Mouse (Mus musculus): ENCODE results near the gene Tbcd. TPM values are rescaled to one million over a fixed set of nuclear protein-coding genes. Genes with fewer than 3 reads are reported as not detected.

Tbcd gene
- polyA plus RNA-seq, 1 experiment from 2014 or later: 40.8 TPM

- Histone ChIP-seq H3K4me1 (ENCODE audit: insufficient read depth, low read length) (no peaks in the 10 kb centered on the region), H3K9me3 (ENCODE audit: low read length) (no peaks in the 10 kb centered on the region), H3K36me3 (ENCODE audit: insufficient read depth, low read length) (peaks cover 11% of the 10 kb centered on the region), H3K27me3 (ENCODE audit: insufficient read depth, low read length) (no peaks in the 10 kb centered on the region), H3K4me2 (replicated peaks; ENCODE audit: low read depth, low read length) (no peak overlapping the region), H3K4me3 (ENCODE audit: low read length) (no peak overlapping the region), H3K9ac (replicated peaks; ENCODE audit: low read length) (no peak overlapping the region), H3K27ac (ENCODE audit: low read length) (no peak overlapping the region)
- ATAC-seq (ENCODE audit: low FRiP score, low TSS enrichment): no peak
- WGBS: 82% methylated on average over 2 of the region's 2 CpGs
Observed at GRCm38 (mm10) chr11:121641501-121642145, 189.9 kb downstream of the Tbcd start.

GRCm38 (mm10) chr11:121645394-121645793, 193.6 kb downstream of the Tbcd start:
- H3K27ac ChIP-seq (ENCODE audit: low read length): no peak overlapping the region
- H3K4me1 ChIP-seq (ENCODE audit: insufficient read depth, low read length): no peaks in the 10 kb centered on the region
- no peak for ATAC-seq (ENCODE audit: low FRiP score, low TSS enrichment)
- H3K4me2 ChIP-seq (replicated peaks; ENCODE audit: low read depth, low read length): no peak overlapping the region
- H3K9me3 ChIP-seq (ENCODE audit: low read length): no peaks in the 10 kb centered on the region
- no peak overlapping the region for H3K4me3 ChIP-seq (ENCODE audit: low read length)
- no peaks in the 10 kb centered on the region for H3K27me3 ChIP-seq (ENCODE audit: insufficient read depth, low read length)
- H3K9ac ChIP-seq (replicated peaks; ENCODE audit: low read length): no peak overlapping the region
- WGBS: 90% methylated on average over 6 of the region's 6 CpGs
- peaks cover 9% of the 10 kb centered on the region for H3K36me3 ChIP-seq (ENCODE audit: insufficient read depth, low read length)

GRCm38 (mm10) chr11:121647321-121647720, 195.6 kb downstream of the Tbcd start:
- Histone ChIP-seq H3K9ac (replicated peaks; ENCODE audit: low read length) (no peak overlapping the region), H3K36me3 (ENCODE audit: insufficient read depth, low read length) (peaks cover 12% of the 10 kb centered on the region), H3K9me3 (ENCODE audit: low read length) (no peaks in the 10 kb centered on the region), H3K27me3 (ENCODE audit: insufficient read depth, low read length) (no peaks in the 10 kb centered on the region), H3K4me1 (ENCODE audit: insufficient read depth, low read length) (no peaks in the 10 kb centered on the region), H3K27ac (ENCODE audit: low read length) (no peak overlapping the region), H3K4me2 (replicated peaks; ENCODE audit: low read depth, low read length) (no peak overlapping the region), H3K4me3 (ENCODE audit: low read length) (no peak overlapping the region)
- WGBS: 75% methylated on average over 9 of the region's 9 CpGs
- ATAC-seq (ENCODE audit: low FRiP score, low TSS enrichment): no peak

- Histone ChIP-seq H3K27me3 (ENCODE audit: insufficient read depth, low read length) (no peaks in the 10 kb centered on the region), H3K36me3 (ENCODE audit: insufficient read depth, low read length) (peaks cover 12% of the 10 kb centered on the region), H3K4me2 (replicated peaks; ENCODE audit: low read depth, low read length) (no peak overlapping the region), H3K27ac (ENCODE audit: low read length) (no peak overlapping the region), H3K4me3 (ENCODE audit: low read length) (no peak overlapping the region), H3K9ac (replicated peaks; ENCODE audit: low read length) (no peak overlapping the region), H3K9me3 (ENCODE audit: low read length) (no peaks in the 10 kb centered on the region), H3K4me1 (ENCODE audit: insufficient read depth, low read length) (no peaks in the 10 kb centered on the region)
- WGBS: 91% methylated on average over 5 of the region's 5 CpGs
- no peak for ATAC-seq (ENCODE audit: low FRiP score, low TSS enrichment)
Observed at GRCm38 (mm10) chr11:121648166-121648565, 196.4 kb downstream of the Tbcd start.

- Histone ChIP-seq H3K4me3 (ENCODE audit: low read length) (no peak overlapping the region), H3K36me3 (ENCODE audit: insufficient read depth, low read length) (peaks cover 9% of the 10 kb centered on the region; the same call in 1 of the 2 replicates), H3K4me1 (ENCODE audit: insufficient read depth, low read length) (no peaks in the 10 kb centered on the region), H3K9me3 (ENCODE audit: low read length) (no peaks in the 10 kb centered on the region), H3K27me3 (ENCODE audit: insufficient read depth, low read length) (no peaks in the 10 kb centered on the region), H3K9ac (replicated peaks; ENCODE audit: low read length) (no peak overlapping the region), H3K4me2 (replicated peaks; ENCODE audit: low read depth, low read length) (no peak overlapping the region), H3K27ac (ENCODE audit: low read length) (no peak overlapping the region)
- WGBS: 67% methylated on average over 10 of the region's 10 CpGs
- ATAC-seq (ENCODE audit: low FRiP score, low TSS enrichment): no peak
Observed at GRCm38 (mm10) chr11:121649900-121650299, 198.2 kb downstream of the Tbcd start.

- Histone ChIP-seq H3K9ac (replicated peaks; ENCODE audit: low read length) (no peak overlapping the region), H3K36me3 (ENCODE audit: insufficient read depth, low read length) (peaks cover 9% of the 10 kb centered on the region; the same call in 1 of the 2 replicates), H3K27ac (ENCODE audit: low read length) (no peak overlapping the region), H3K4me2 (replicated peaks; ENCODE audit: low read depth, low read length) (no peak overlapping the region), H3K4me3 (ENCODE audit: low read length) (no peak overlapping the region), H3K27me3 (ENCODE audit: insufficient read depth, low read length) (no peaks in the 10 kb centered on the region), H3K4me1 (ENCODE audit: insufficient read depth, low read length) (no peaks in the 10 kb centered on the region), H3K9me3 (ENCODE audit: low read length) (no peaks in the 10 kb centered on the region)
- no peak for ATAC-seq (ENCODE audit: low FRiP score, low TSS enrichment)
- WGBS: 89% methylated on average over 11 of the region's 11 CpGs
Observed at GRCm38 (mm10) chr11:121650668-121651067, 198.9 kb downstream of the Tbcd start.

GRCm38 (mm10) chr11:121651556-121651955, 199.8 kb downstream of the Tbcd start:
- Histone ChIP-seq H3K4me1 (ENCODE audit: insufficient read depth, low read length) (no peaks in the 10 kb centered on the region), H3K9me3 (ENCODE audit: low read length) (no peaks in the 10 kb centered on the region), H3K9ac (replicated peaks; ENCODE audit: low read length) (no peak overlapping the region), H3K36me3 (ENCODE audit: insufficient read depth, low read length) (peaks cover 9% of the 10 kb centered on the region; the same call in 1 of the 2 replicates), H3K4me3 (ENCODE audit: low read length) (no peak overlapping the region), H3K27me3 (ENCODE audit: insufficient read depth, low read length) (no peaks in the 10 kb centered on the region), H3K4me2 (replicated peaks; ENCODE audit: low read depth, low read length) (no peak overlapping the region), H3K27ac (ENCODE audit: low read length) (no peak overlapping the region)
- no peak for ATAC-seq (ENCODE audit: low FRiP score, low TSS enrichment)
- WGBS: 93% methylated on average over 9 of the region's 9 CpGs

GRCm38 (mm10) chr11:121651983-121652382, 200.2 kb downstream of the Tbcd start:
- no peaks in the 10 kb centered on the region for H3K27me3 ChIP-seq (ENCODE audit: insufficient read depth, low read length)
- no peak overlapping the region for H3K9ac ChIP-seq (replicated peaks; ENCODE audit: low read length)
- 83% methylated on average over 5 of the region's 5 CpGs for WGBS
- H3K4me2 ChIP-seq (replicated peaks; ENCODE audit: low read depth, low read length): no peak overlapping the region
- H3K4me1 ChIP-seq (ENCODE audit: insufficient read depth, low read length): no peaks in the 10 kb centered on the region
- ATAC-seq (ENCODE audit: low FRiP score, low TSS enrichment): no peak
- no peaks in the 10 kb centered on the region for H3K9me3 ChIP-seq (ENCODE audit: low read length)
- no peak overlapping the region for H3K4me3 ChIP-seq (ENCODE audit: low read length)
- H3K36me3 ChIP-seq (ENCODE audit: insufficient read depth, low read length): peaks cover 9% of the 10 kb centered on the region; the same call in 1 of the 2 replicates
- H3K27ac ChIP-seq (ENCODE audit: low read length): no peak overlapping the region

- Histone ChIP-seq H3K9ac (replicated peaks; ENCODE audit: low read length) (no peak overlapping the region), H3K27me3 (ENCODE audit: insufficient read depth, low read length) (no peaks in the 10 kb centered on the region), H3K4me3 (ENCODE audit: low read length) (no peak overlapping the region), H3K4me1 (ENCODE audit: insufficient read depth, low read length) (no peaks in the 10 kb centered on the region), H3K27ac (ENCODE audit: low read length) (no peak overlapping the region), H3K9me3 (ENCODE audit: low read length) (no peaks in the 10 kb centered on the region), H3K36me3 (ENCODE audit: insufficient read depth, low read length) (peaks cover 9% of the 10 kb centered on the region; the same call in 1 of the 2 replicates), H3K4me2 (replicated peaks; ENCODE audit: low read depth, low read length) (no peak overlapping the region)
- 52% methylated on average over 10 of the region's 10 CpGs for WGBS
- no peak for ATAC-seq (ENCODE audit: low FRiP score, low TSS enrichment)
Observed at GRCm38 (mm10) chr11:121652547-121653305, 201.0 kb downstream of the Tbcd start.

- no peak for ATAC-seq (ENCODE audit: low FRiP score, low TSS enrichment)
- Histone ChIP-seq H3K4me1 (ENCODE audit: insufficient read depth, low read length) (no peaks in the 10 kb centered on the region), H3K36me3 (ENCODE audit: insufficient read depth, low read length) (peaks cover 9% of the 10 kb centered on the region; the same call in 1 of the 2 replicates), H3K4me3 (ENCODE audit: low read length) (no peak overlapping the region), H3K9me3 (ENCODE audit: low read length) (no peaks in the 10 kb centered on the region), H3K27ac (ENCODE audit: low read length) (no peak overlapping the region), H3K9ac (replicated peaks; ENCODE audit: low read length) (no peak overlapping the region), H3K27me3 (ENCODE audit: insufficient read depth, low read length) (no peaks in the 10 kb centered on the region), H3K4me2 (replicated peaks; ENCODE audit: low read depth, low read length) (no peak overlapping the region)
- 88% methylated on average over 4 of the region's 4 CpGs for WGBS
Observed at GRCm38 (mm10) chr11:121653631-121654030, 201.9 kb downstream of the Tbcd start.

Data from kidney, embryonic 16.5 days (tissue).